Mouse (Mus musculus): ENCODE measurements around the gene Emc1.

Emc1 gene

GRCm38 (mm10) chr4:139351931-139352711 is at the start of gene Emc1, which contains the start of the genes Mrto4 and Ubr4:
TSS of gene Emc1 (plus strand) at chr4:139352587.
TSS of gene Mrto4 (minus strand) at chr4:139352576.
TSS of gene Ubr4 (plus strand) at chr4:139352609.
- DNase-seq (ENCODE audit: low spot score in 2 of 2): peak; percentile 42 to 81

- DNase-seq (ENCODE audit: low spot score in 2 of 2): no peak
These were observed 46.9 kb upstream of the Emc1 start for GRCm38 (mm10) chr4:139305521-139305920.

- DNase-seq (ENCODE audit: low spot score in 2 of 2): no peak
These were observed 44.5 kb upstream of the Emc1 start for GRCm38 (mm10) chr4:139307916-139308315.

GRCm38 (mm10) chr4:139309651-139310050 is 42.7 kb upstream of the Emc1 start:
- no peak for DNase-seq (ENCODE audit: low spot score in 2 of 2)

- peak; percentile 87 to 98 for DNase-seq (ENCODE audit: low spot score in 2 of 2)
These were observed 42.1 kb upstream of the Emc1 start, which contains the start of the genes Pqlc2 and Akr7a5 for GRCm38 (mm10) chr4:139310171-139310898. TSS of gene Pqlc2 (minus strand) at chr4:139310708. TSS of gene Akr7a5 (plus strand) at chr4:139310744.

- no peak for DNase-seq (ENCODE audit: low spot score in 2 of 2)
These were observed 41.3 kb upstream of the Emc1 start for GRCm38 (mm10) chr4:139310899-139311701.

GRCm38 (mm10) chr4:139311707-139312106 is 40.7 kb upstream of the Emc1 start:
- no peak for DNase-seq (ENCODE audit: low spot score in 2 of 2)

GRCm38 (mm10) chr4:139312632-139313031 is 39.8 kb upstream of the Emc1 start:
- no peak for DNase-seq (ENCODE audit: low spot score in 2 of 2)

- no peak for DNase-seq (ENCODE audit: low spot score in 2 of 2)
These were observed 33.9 kb upstream of the Emc1 start for GRCm38 (mm10) chr4:139318449-139318848.

GRCm38 (mm10) chr4:139319740-139320139 is 32.6 kb upstream of the Emc1 start:
- no peak for DNase-seq (ENCODE audit: low spot score in 2 of 2)

GRCm38 (mm10) chr4:139330605-139331004 is 21.8 kb upstream of the Emc1 start:
- DNase-seq (ENCODE audit: low spot score in 2 of 2): no peak

- no peak for DNase-seq (ENCODE audit: low spot score in 2 of 2)
These were observed 17.6 kb upstream of the Emc1 start for GRCm38 (mm10) chr4:139334631-139335295.

GRCm38 (mm10) chr4:139335507-139335906 is 16.9 kb upstream of the Emc1 start:
- DNase-seq (ENCODE audit: low spot score in 2 of 2): no peak

- peak in 1 of 2 experiments; percentile 38 for DNase-seq (ENCODE audit: low spot score in 2 of 2)
These were observed 15.4 kb upstream of the Emc1 start for GRCm38 (mm10) chr4:139336822-139337483.

- DNase-seq (ENCODE audit: low spot score in 2 of 2): no peak
These were observed 14.2 kb upstream of the Emc1 start for GRCm38 (mm10) chr4:139338145-139338544.

- no peak for DNase-seq (ENCODE audit: low spot score in 2 of 2)
These were observed 11.6 kb upstream of the Emc1 start for GRCm38 (mm10) chr4:139340835-139341234.

GRCm38 (mm10) chr4:139341556-139342233 is 10.7 kb upstream of the Emc1 start:
- no peak for DNase-seq (ENCODE audit: low spot score in 2 of 2)

- peak in 1 of 2 experiments; percentile 39 for DNase-seq (ENCODE audit: low spot score in 2 of 2)
These were observed 8.7 kb upstream of the Emc1 start for GRCm38 (mm10) chr4:139343718-139344117.

- DNase-seq (ENCODE audit: low spot score in 2 of 2): no peak
These were observed 6.9 kb upstream of the Emc1 start for GRCm38 (mm10) chr4:139345416-139346019.

- DNase-seq (ENCODE audit: low spot score in 2 of 2): no peak
These were observed 445 bp downstream of the Emc1 start for GRCm38 (mm10) chr4:139352832-139353231.

Measured in left cerebral cortex, adult 9 months (tissue).